Mouse (Mus musculus): ENCODE data around the gene App. TPM values are rescaled to one million over a fixed set of nuclear protein-coding genes. Genes with fewer than 3 reads are reported as not detected.

Gene App
- polyA plus RNA-seq, 1 experiment from 2014 or later: 261 TPM

GRCm38 (mm10) chr16:85133468-85133881 is 40.1 kb downstream of the App start:
- no peaks in the 10 kb centered on the region for H3K36me3 ChIP-seq
- H3K9me3 ChIP-seq: no peaks in the 10 kb centered on the region
- ATAC-seq (ENCODE audit: borderline replicate concordance, extremely low read depth, low FRiP score, low TSS enrichment): peak; percentile 93
- H3K9ac ChIP-seq: peak overlapping the region; percentile 21; the same call in 1 of the 2 replicates
- H3K4me3 ChIP-seq: peak overlapping the region; percentile 27
- 11% methylated on average over 5 of the region's 5 CpGs for WGBS
- H3K27me3 ChIP-seq: no peaks in the 10 kb centered on the region
- peaks cover 53% of the 10 kb centered on the region for H3K4me1 ChIP-seq
- H3K4me2 ChIP-seq: peak overlapping the region; percentile 48
- peak overlapping the region; percentile 95 for H3K27ac ChIP-seq

GRCm38 (mm10) chr16:85133057-85133456 is 40.5 kb downstream of the App start:
- Histone ChIP-seq H3K4me1 (peaks cover 56% of the 10 kb centered on the region), H3K36me3 (no peaks in the 10 kb centered on the region), H3K4me3 (peak overlapping the region; percentile 27; the same call in 1 of the 2 replicates), H3K4me2 (peak overlapping the region; percentile 48), H3K27me3 (no peaks in the 10 kb centered on the region), H3K9me3 (no peaks in the 10 kb centered on the region), H3K27ac (peak overlapping the region; percentile 95), H3K9ac (no peak overlapping the region)
- ATAC-seq (ENCODE audit: borderline replicate concordance, extremely low read depth, low FRiP score, low TSS enrichment): no peak; the same call in 1 of the 2 replicates
- WGBS: 29% methylated on average over 8 of the region's 8 CpGs

GRCm38 (mm10) chr16:85132182-85132581 is 41.4 kb downstream of the App start:
- ATAC-seq (ENCODE audit: borderline replicate concordance, extremely low read depth, low FRiP score, low TSS enrichment): no peak
- no peaks in the 10 kb centered on the region for H3K9me3 ChIP-seq
- H3K4me3 ChIP-seq: no peak overlapping the region
- 45% methylated on average over 5 of the region's 5 CpGs for WGBS
- H3K36me3 ChIP-seq: no peaks in the 10 kb centered on the region
- H3K4me1 ChIP-seq: peaks cover 65% of the 10 kb centered on the region
- peak overlapping the region; percentile 95 for H3K27ac ChIP-seq
- no peaks in the 10 kb centered on the region for H3K27me3 ChIP-seq
- no peak overlapping the region for H3K4me2 ChIP-seq
- H3K9ac ChIP-seq: no peak overlapping the region

- H3K9me3 ChIP-seq: no peaks in the 10 kb centered on the region
- H3K4me3 ChIP-seq: no peak overlapping the region
- WGBS: 77% methylated on average over 7 of the region's 7 CpGs
- no peak overlapping the region for H3K4me2 ChIP-seq
- H3K27ac ChIP-seq: 0 out of 2 replicates have a peak overlapping the region, but pooled peaks have one; percentile 14
- peaks cover 75% of the 10 kb centered on the region for H3K4me1 ChIP-seq
- H3K27me3 ChIP-seq: no peaks in the 10 kb centered on the region
- no peak overlapping the region for H3K9ac ChIP-seq
- ATAC-seq (ENCODE audit: borderline replicate concordance, extremely low read depth, low FRiP score, low TSS enrichment): no peak
- H3K36me3 ChIP-seq: no peaks in the 10 kb centered on the region
Observed at GRCm38 (mm10) chr16:85130861-85131556, 42.6 kb downstream of the App start.

GRCm38 (mm10) chr16:85128693-85129657 is 44.6 kb downstream of the App start:
- no peaks in the 10 kb centered on the region for H3K27me3 ChIP-seq
- no peaks in the 10 kb centered on the region for H3K36me3 ChIP-seq
- H3K9me3 ChIP-seq: no peaks in the 10 kb centered on the region
- peak overlapping the region; percentile 8; the same call in 1 of the 2 replicates for H3K4me2 ChIP-seq
- peaks cover 64% of the 10 kb centered on the region for H3K4me1 ChIP-seq
- H3K9ac ChIP-seq: no peak overlapping the region
- no peak for ATAC-seq (ENCODE audit: borderline replicate concordance, extremely low read depth, low FRiP score, low TSS enrichment)
- 26% methylated on average over 13 of the region's 13 CpGs for WGBS
- peak overlapping the region; percentile 85 for H3K27ac ChIP-seq
- no peak overlapping the region for H3K4me3 ChIP-seq

GRCm38 (mm10) chr16:85128347-85128664 is 45.3 kb downstream of the App start:
- H3K4me1 ChIP-seq: peaks cover 59% of the 10 kb centered on the region
- H3K9me3 ChIP-seq: no peaks in the 10 kb centered on the region
- no peak overlapping the region for H3K4me3 ChIP-seq
- H3K27me3 ChIP-seq: no peaks in the 10 kb centered on the region
- WGBS: 18% methylated on average over 5 of the region's 5 CpGs
- H3K27ac ChIP-seq: peak overlapping the region; percentile 85
- no peaks in the 10 kb centered on the region for H3K36me3 ChIP-seq
- no peak overlapping the region for H3K9ac ChIP-seq
- ATAC-seq (ENCODE audit: borderline replicate concordance, extremely low read depth, low FRiP score, low TSS enrichment): peak; percentile 70
- H3K4me2 ChIP-seq: no peak overlapping the region

- H3K27ac ChIP-seq: peak overlapping the region; percentile 85
- H3K4me3 ChIP-seq: no peak overlapping the region
- ATAC-seq (ENCODE audit: borderline replicate concordance, extremely low read depth, low FRiP score, low TSS enrichment): no peak; the same call in 1 of the 2 replicates
- no peaks in the 10 kb centered on the region for H3K9me3 ChIP-seq
- peaks cover 54% of the 10 kb centered on the region for H3K4me1 ChIP-seq
- 59% methylated on average over 11 of the region's 11 CpGs for WGBS
- no peaks in the 10 kb centered on the region for H3K27me3 ChIP-seq
- no peaks in the 10 kb centered on the region for H3K36me3 ChIP-seq
- no peak overlapping the region for H3K9ac ChIP-seq
- no peak overlapping the region for H3K4me2 ChIP-seq
Observed at GRCm38 (mm10) chr16:85127661-85128346, 45.8 kb downstream of the App start.

GRCm38 (mm10) chr16:85124649-85125048 is 48.9 kb downstream of the App start:
- no peaks in the 10 kb centered on the region for H3K9me3 ChIP-seq
- peaks cover 42% of the 10 kb centered on the region for H3K4me1 ChIP-seq
- H3K9ac ChIP-seq: no peak overlapping the region
- WGBS: 81% methylated on average over 4 of the region's 4 CpGs
- no peak overlapping the region for H3K4me2 ChIP-seq
- H3K36me3 ChIP-seq: peaks cover 2% of the 10 kb centered on the region; the same call in 1 of the 2 replicates
- H3K27me3 ChIP-seq: no peaks in the 10 kb centered on the region
- ATAC-seq (ENCODE audit: borderline replicate concordance, extremely low read depth, low FRiP score, low TSS enrichment): no peak
- H3K4me3 ChIP-seq: no peak overlapping the region
- H3K27ac ChIP-seq: no peak overlapping the region

GRCm38 (mm10) chr16:85121983-85122382 is 51.6 kb downstream of the App start:
- Histone ChIP-seq H3K9ac (no peak overlapping the region), H3K4me1 (peaks cover 17% of the 10 kb centered on the region), H3K4me3 (no peak overlapping the region), H3K27me3 (no peaks in the 10 kb centered on the region), H3K27ac (no peak overlapping the region), H3K4me2 (no peak overlapping the region), H3K9me3 (no peaks in the 10 kb centered on the region), H3K36me3 (peaks cover 15% of the 10 kb centered on the region)
- WGBS: 59% methylated on average over 5 of the region's 5 CpGs
- no peak for ATAC-seq (ENCODE audit: borderline replicate concordance, extremely low read depth, low FRiP score, low TSS enrichment)

GRCm38 (mm10) chr16:85118916-85119315 is 54.6 kb downstream of the App start:
- Histone ChIP-seq H3K4me3 (no peak overlapping the region), H3K4me2 (no peak overlapping the region), H3K27ac (no peak overlapping the region), H3K27me3 (no peaks in the 10 kb centered on the region), H3K9me3 (no peaks in the 10 kb centered on the region), H3K36me3 (peaks cover 20% of the 10 kb centered on the region), H3K9ac (no peak overlapping the region), H3K4me1 (0 out of 2 replicates have a peak, but pooled peaks cover 6% of the 10 kb centered on the region)
- ATAC-seq (ENCODE audit: borderline replicate concordance, extremely low read depth, low FRiP score, low TSS enrichment): no peak
- WGBS: 90% methylated on average over 6 of the region's 6 CpGs

- H3K36me3 ChIP-seq: peaks cover 20% of the 10 kb centered on the region
- no peaks in the 10 kb centered on the region for H3K9me3 ChIP-seq
- WGBS: 62% methylated on average over 1 of the region's 1 CpGs
- no peak overlapping the region for H3K4me2 ChIP-seq
- no peak for ATAC-seq (ENCODE audit: borderline replicate concordance, extremely low read depth, low FRiP score, low TSS enrichment)
- 0 out of 2 replicates have a peak, but pooled peaks cover 6% of the 10 kb centered on the region for H3K4me1 ChIP-seq
- H3K27me3 ChIP-seq: no peaks in the 10 kb centered on the region
- no peak overlapping the region for H3K4me3 ChIP-seq
- no peak overlapping the region for H3K9ac ChIP-seq
- no peak overlapping the region for H3K27ac ChIP-seq
Observed at GRCm38 (mm10) chr16:85117541-85117940, 56.0 kb downstream of the App start.

Measured in lung, embryonic 15.5 days (tissue).